Mouse (Mus musculus): Measurements from ENCODE around the gene Psmb7. TPM values are rescaled to one million over a fixed set of nuclear protein-coding genes. Genes with fewer than 3 reads are reported as not detected.

Psmb7 gene
- polyA plus RNA-seq, 1 experiment = 28.4 TPM

DNA sequence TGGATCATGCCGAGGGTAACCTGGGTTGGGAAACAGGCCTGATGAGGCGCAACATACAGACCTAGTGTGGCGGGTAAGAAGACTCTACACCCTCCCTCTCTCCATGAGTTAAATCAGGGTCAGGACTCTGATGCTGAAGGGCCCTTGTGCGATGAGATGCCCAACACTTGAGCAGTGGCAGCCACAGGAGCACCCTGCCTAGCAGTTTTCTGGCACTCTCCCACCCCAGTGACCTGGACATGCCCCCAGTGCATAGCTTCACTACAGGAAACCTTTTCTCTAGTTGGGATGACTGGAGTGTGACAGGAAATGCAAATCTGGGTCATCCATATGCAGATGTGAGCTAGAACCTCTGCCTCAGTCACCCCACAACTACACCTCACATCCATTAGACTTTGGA, 88.2 kb downstream of the Psmb7 start:
- 93% methylated on average over 4 of the region's 4 CpGs for WGBS
- peaks cover 45% of the 10 kb centered on the region for H3K36me3 ChIP-seq (ENCODE audit: control insufficient read depth, insufficient read depth, low read length)
- TF ChIP-seq CTCF (IDR thresholded peaks at IDR 0.05; ENCODE audit: extremely low read depth, insufficient read length, insufficient replicate concordance, low read depth, low read length) = no peak
- no peak for TF ChIP-seq POLR2A (IDR thresholded peaks at IDR 0.05; ENCODE audit: low read depth, low read length)

DNA sequence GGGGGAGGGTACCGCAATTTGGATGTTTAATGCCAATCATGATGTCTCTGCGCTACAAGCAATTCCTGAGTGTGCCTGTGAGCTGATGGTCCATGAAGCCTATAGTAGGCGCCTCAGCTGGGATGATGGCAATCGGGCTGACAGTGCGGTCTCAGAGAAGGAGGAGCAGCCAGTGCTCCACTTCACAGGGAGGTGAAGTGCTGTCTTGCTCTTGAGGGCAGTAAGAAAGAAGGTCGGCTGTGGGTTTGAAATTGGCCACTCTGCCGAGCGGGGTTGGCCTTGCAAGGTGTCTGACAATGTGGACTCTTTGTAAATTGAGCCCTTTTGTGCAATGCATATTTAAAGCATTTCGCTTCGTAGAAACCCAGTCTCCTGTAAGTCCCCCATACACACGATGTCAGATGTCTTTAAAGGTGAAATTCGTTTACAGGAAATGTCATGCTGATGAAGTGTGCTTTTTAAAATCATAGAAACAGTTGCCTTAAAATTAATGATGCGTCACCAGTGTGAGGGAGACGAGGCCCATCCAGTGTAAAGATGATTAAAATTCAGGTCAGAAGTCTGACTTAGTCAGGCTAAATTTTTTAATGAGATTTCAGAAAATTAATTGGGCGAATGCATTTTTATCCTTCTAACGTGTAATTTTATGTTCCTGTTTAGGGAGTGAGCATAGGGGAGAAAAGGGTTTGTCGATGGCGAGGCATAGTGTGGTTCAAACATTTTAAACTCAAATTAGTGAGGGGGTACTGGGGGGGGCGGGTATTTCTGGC, 89.5 kb downstream of the Psmb7 start:
- TF ChIP-seq POLR2A (IDR thresholded peaks at IDR 0.05; ENCODE audit: low read depth, low read length) (no peak), CTCF (IDR thresholded peaks at IDR 0.05; ENCODE audit: extremely low read depth, insufficient read length, insufficient replicate concordance, low read depth, low read length) (no peak)
- H3K27ac ChIP-seq (ENCODE audit: insufficient read depth, low read depth, low read length) = no peak overlapping the region
- no peaks in the 10 kb centered on the region for H3K27me3 ChIP-seq (ENCODE audit: control insufficient read depth, insufficient read depth, low read length)
- H3K4me3 ChIP-seq (ENCODE audit: low read depth, low read length) = no peak overlapping the region
- 85% methylated on average over 19 of the region's 19 CpGs for WGBS
- peaks cover 38% of the 10 kb centered on the region for H3K36me3 ChIP-seq (ENCODE audit: control insufficient read depth, insufficient read depth, low read length)
- no peaks in the 10 kb centered on the region for H3K4me1 ChIP-seq (ENCODE audit: control insufficient read depth, insufficient read depth, insufficient read length, low read length)

More for the DNA sequence above, 88.2 kb downstream of the Psmb7 start:
- H3K27me3 ChIP-seq (ENCODE audit: control insufficient read depth, insufficient read depth, low read length) = no peaks in the 10 kb centered on the region
- no peak overlapping the region for H3K27ac ChIP-seq (ENCODE audit: insufficient read depth, low read depth, low read length)
- H3K4me1 ChIP-seq (ENCODE audit: control insufficient read depth, insufficient read depth, insufficient read length, low read length) = no peaks in the 10 kb centered on the region
- no peak overlapping the region for H3K4me3 ChIP-seq (ENCODE audit: low read depth, low read length)

- no peak for TF ChIP-seq CTCF (IDR thresholded peaks at IDR 0.05; ENCODE audit: extremely low read depth, insufficient read length, insufficient replicate concordance, low read depth, low read length)
- no peak for TF ChIP-seq POLR2A (IDR thresholded peaks at IDR 0.05; ENCODE audit: low read depth, low read length)
- Histone ChIP-seq H3K4me3 (ENCODE audit: low read depth, low read length) (no peak overlapping the region), H3K27me3 (ENCODE audit: control insufficient read depth, insufficient read depth, low read length) (no peaks in the 10 kb centered on the region), H3K4me1 (ENCODE audit: control insufficient read depth, insufficient read depth, insufficient read length, low read length) (no peaks in the 10 kb centered on the region), H3K36me3 (ENCODE audit: control insufficient read depth, insufficient read depth, low read length) (peaks cover 21% of the 10 kb centered on the region), H3K27ac (ENCODE audit: insufficient read depth, low read depth, low read length) (no peak overlapping the region)
- 90% methylated on average over 15 of the region's 15 CpGs for WGBS
These were observed 91.9 kb downstream of the Psmb7 start for GRCm38 (mm10) chr2:38552004-38552443.

- Histone ChIP-seq H3K27ac (ENCODE audit: insufficient read depth, low read depth, low read length) (no peak overlapping the region), H3K27me3 (ENCODE audit: control insufficient read depth, insufficient read depth, low read length) (no peaks in the 10 kb centered on the region), H3K4me3 (ENCODE audit: low read depth, low read length) (no peak overlapping the region), H3K36me3 (ENCODE audit: control insufficient read depth, insufficient read depth, low read length) (peaks cover 21% of the 10 kb centered on the region), H3K4me1 (ENCODE audit: control insufficient read depth, insufficient read depth, insufficient read length, low read length) (peaks cover 18% of the 10 kb centered on the region; the same call in 1 of the 2 replicates)
- TF ChIP-seq POLR2A (IDR thresholded peaks at IDR 0.05; ENCODE audit: low read depth, low read length) = no peak
- no peak for TF ChIP-seq CTCF (IDR thresholded peaks at IDR 0.05; ENCODE audit: extremely low read depth, insufficient read length, insufficient replicate concordance, low read depth, low read length)
- WGBS = 89% methylated on average over 11 of the region's 11 CpGs
These were observed 95.9 kb downstream of the Psmb7 start for GRCm38 (mm10) chr2:38547793-38548517.

DNA sequence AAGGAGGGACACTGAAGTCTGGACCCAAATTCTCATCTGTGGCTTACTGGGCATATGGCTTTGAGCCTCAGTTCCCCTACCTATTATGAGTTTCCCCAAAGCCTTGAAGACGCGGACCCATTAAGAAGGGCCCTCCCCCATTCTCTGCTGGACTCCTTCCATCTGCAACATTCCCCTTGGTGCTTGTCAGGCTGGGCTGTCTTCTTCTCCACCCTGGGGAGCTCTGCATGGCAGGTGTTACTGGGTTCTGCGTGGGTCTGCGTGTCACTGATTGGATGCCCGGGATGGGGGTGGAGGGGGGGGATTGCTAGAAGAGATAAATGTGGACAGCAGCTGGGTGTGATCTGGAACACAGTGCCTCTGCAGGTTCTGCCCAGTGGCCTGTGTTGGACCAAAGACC, 97.1 kb downstream of the Psmb7 start:
- peaks cover 25% of the 10 kb centered on the region; the same call in 1 of the 2 replicates for H3K4me1 ChIP-seq (ENCODE audit: control insufficient read depth, insufficient read depth, insufficient read length, low read length)
- 82% methylated on average over 5 of the region's 5 CpGs for WGBS
- H3K27ac ChIP-seq (ENCODE audit: insufficient read depth, low read depth, low read length) = no peak overlapping the region
- TF ChIP-seq CTCF (IDR thresholded peaks at IDR 0.05; ENCODE audit: extremely low read depth, insufficient read length, insufficient replicate concordance, low read depth, low read length) (no peak), POLR2A (IDR thresholded peaks at IDR 0.05; ENCODE audit: low read depth, low read length) (no peak)
- H3K27me3 ChIP-seq (ENCODE audit: control insufficient read depth, insufficient read depth, low read length) = no peaks in the 10 kb centered on the region
- H3K36me3 ChIP-seq (ENCODE audit: control insufficient read depth, insufficient read depth, low read length) = peaks cover 13% of the 10 kb centered on the region
- H3K4me3 ChIP-seq (ENCODE audit: low read depth, low read length) = no peak overlapping the region

DNA sequence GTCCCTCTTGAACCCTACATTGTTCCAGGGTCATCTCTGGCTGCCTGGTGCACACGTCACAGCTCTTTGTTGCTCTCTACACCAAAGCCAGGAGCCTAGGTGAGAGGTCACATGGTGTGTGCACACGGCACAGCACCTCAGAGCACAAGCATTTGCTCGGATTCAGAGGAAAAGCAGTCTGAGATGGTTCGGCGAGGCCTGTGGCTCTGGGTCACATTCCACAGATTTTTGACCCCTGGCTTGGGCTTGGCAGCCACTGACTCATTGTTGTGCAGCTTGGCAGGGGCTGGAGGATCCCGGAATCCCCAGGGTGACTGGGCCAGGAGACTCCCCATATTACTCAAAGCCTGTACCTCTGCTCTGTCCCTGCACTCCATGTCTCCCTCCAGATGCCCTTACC, 97.7 kb downstream of the Psmb7 start:
- H3K4me3 ChIP-seq (ENCODE audit: low read depth, low read length) = no peak overlapping the region
- whole genome bisulfite sequencing = 56% methylated on average over 6 of the region's 6 CpGs
- no peak overlapping the region for H3K27ac ChIP-seq (ENCODE audit: insufficient read depth, low read depth, low read length)
- H3K36me3 ChIP-seq (ENCODE audit: control insufficient read depth, insufficient read depth, low read length) = peaks cover 8% of the 10 kb centered on the region
- H3K4me1 ChIP-seq (ENCODE audit: control insufficient read depth, insufficient read depth, insufficient read length, low read length) = peaks cover 30% of the 10 kb centered on the region; the same call in 1 of the 2 replicates
- TF ChIP-seq CTCF (IDR thresholded peaks at IDR 0.05; ENCODE audit: extremely low read depth, insufficient read length, insufficient replicate concordance, low read depth, low read length) (no peak), POLR2A (IDR thresholded peaks at IDR 0.05; ENCODE audit: low read depth, low read length) (no peak)
- no peaks in the 10 kb centered on the region for H3K27me3 ChIP-seq (ENCODE audit: control insufficient read depth, insufficient read depth, low read length)

DNA sequence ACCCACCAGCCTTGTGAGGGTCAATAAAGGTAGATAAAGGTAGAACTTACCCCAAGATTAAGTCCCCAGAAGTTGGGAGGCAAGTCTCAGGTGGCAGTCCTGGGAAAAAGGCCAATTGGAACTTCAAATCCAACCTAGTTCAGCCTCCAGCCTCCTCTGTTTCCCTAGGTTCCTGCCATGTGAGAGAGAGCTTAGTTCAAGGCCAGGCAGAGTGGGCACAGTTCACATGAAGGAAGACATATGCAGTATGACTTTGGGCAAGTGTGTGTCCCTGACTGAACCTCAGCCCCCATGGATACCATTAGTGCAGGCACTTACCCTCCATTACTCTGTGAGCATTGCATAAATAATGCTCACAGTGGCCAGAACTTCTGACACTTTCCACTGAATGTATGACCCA, 98.2 kb downstream of the Psmb7 start:
- H3K27me3 ChIP-seq (ENCODE audit: control insufficient read depth, insufficient read depth, low read length) = no peaks in the 10 kb centered on the region
- peaks cover 35% of the 10 kb centered on the region; the same call in 1 of the 2 replicates for H3K4me1 ChIP-seq (ENCODE audit: control insufficient read depth, insufficient read depth, insufficient read length, low read length)
- no peak overlapping the region for H3K27ac ChIP-seq (ENCODE audit: insufficient read depth, low read depth, low read length)
- H3K36me3 ChIP-seq (ENCODE audit: control insufficient read depth, insufficient read depth, low read length) = peaks cover 5% of the 10 kb centered on the region; the same call in 1 of the 2 replicates
- TF ChIP-seq POLR2A (IDR thresholded peaks at IDR 0.05; ENCODE audit: low read depth, low read length) = no peak
- no peak for TF ChIP-seq CTCF (IDR thresholded peaks at IDR 0.05; ENCODE audit: extremely low read depth, insufficient read length, insufficient replicate concordance, low read depth, low read length)
- H3K4me3 ChIP-seq (ENCODE audit: low read depth, low read length) = no peak overlapping the region

Measured in small intestine, adult 2 months (tissue).